Mouse (Mus musculus): ENCODE results near the gene Btf3.

GRCm38 (mm10) chr13:98349491-98349890, 32.7 kb upstream of the Btf3 start:
- TF ChIP-seq POLR2A (IDR thresholded peaks at IDR 0.05; ENCODE audit: extremely low read depth, insufficient read depth, low read length) (no peak), CTCF (IDR thresholded peaks at IDR 0.05; ENCODE audit: extremely low read depth, insufficient read depth, low read length) (no peak)
